Mouse (Mus musculus) lung, embryonic 15.5 days (tissue): ENCODE measurements around the gene Itfg1. TPM values are rescaled to one million over a fixed set of nuclear protein-coding genes. Genes with fewer than 3 reads are reported as not detected.
A peak's percentile ranks its signal among the peaks of the same experiment; 100 is the strongest.
"Not testable (repeated sequence)": the region's sequence is repeated elsewhere in the genome, so short reads cannot be mapped to it uniquely, and the experiment has no call there.

Experiments used
- ATAC-seq: fragments of 200-750 bp; cut with Nextera tagmentation; 2 replicates; pipeline ENCODE4 v1.8.0; 2017; ENCODE audit warnings: moderate number of reproducible peaks, borderline replicate concordance; ENCODE audit not compliant: low FRiP score, low TSS enrichment; ENCODE audit errors: extremely low read depth
- H3K27ac ChIP-seq: fragments of 300-500 bp; sonication (generic); 2 replicates; pipeline ENCODE4 v1.5.1; 2015; ENCODE audit warnings: moderate library complexity, mild to moderate bottlenecking, inconsistent platforms
- H3K27me3 ChIP-seq: fragments of 300-500 bp; sonication (generic); 2 replicates; pipeline ENCODE4 v1.6.1; 2015; ENCODE audit warnings: inconsistent platforms
- H3K36me3 ChIP-seq: fragments of 300-500 bp; sonication (generic); 2 replicates; pipeline ENCODE4 v1.6.1; 2015; ENCODE audit warnings: inconsistent platforms
- H3K4me1 ChIP-seq: fragments of 300-500 bp; sonication (generic); 2 replicates; pipeline ENCODE4 v1.6.1; 2015; ENCODE audit warnings: inconsistent platforms
- H3K4me2 ChIP-seq: fragments of 300-500 bp; sonication (generic); 2 replicates; pipeline ENCODE4 v1.6.1; 2015; ENCODE audit warnings: inconsistent platforms, mild to moderate bottlenecking, moderate library complexity
- H3K4me3 ChIP-seq: fragments of 300-500 bp; sonication (generic); 2 replicates; pipeline ENCODE4 v1.5.1; 2015; ENCODE audit warnings: mild to moderate bottlenecking, inconsistent platforms
- H3K9ac ChIP-seq: fragments of 300-500 bp; sonication (generic); 2 replicates; pipeline ENCODE4 v1.6.1; 2015; ENCODE audit warnings: inconsistent platforms
- H3K9me3 ChIP-seq: fragments of 300-500 bp; sonication (generic); 2 replicates; pipeline ENCODE4 v1.6.1; 2016; ENCODE audit warnings: inconsistent platforms
- WGBS: fragments of 180-500 bp; shearing (Covaris S2); methylation state at CpG from one replicate; pipeline ENCODE4 v1.1.7; 2015; 5-methylcytosine and 5-hydroxymethylcytosine counted together
- polyA plus RNA-seq: library from polyadenylated mRNA; unstranded; fragments of >200 nt; fragmentation: Nextera tagmentation; extraction: Ambion mirVana; gene quantifications from 2 replicates; pipeline ENCODE4 v1.2.1, GENCODE M21; 2015

Itfg1 gene
- polyA plus RNA-seq, 1 experiment from 2014 or later: 77.4 TPM

GRCm38 (mm10) chr8:85839916-85840656 lies 635 bp downstream of the Itfg1 start:
- Histone ChIP-seq H3K27ac (peak overlapping the region; percentile 94), H3K4me3 (peak overlapping the region; percentile 66), H3K36me3 (peaks cover 9% of the 10 kb centered on the region), H3K9ac (peak overlapping the region; percentile 81), H3K4me1 (peaks cover 13% of the 10 kb centered on the region), H3K27me3 (no peaks in the 10 kb centered on the region), H3K9me3 (no peaks in the 10 kb centered on the region), H3K4me2 (peak overlapping the region; percentile 73)
- under 1% methylated on average over 21 of the region's 21 CpGs for WGBS
- ATAC-seq: no peak; the same call in 1 of the 2 replicates

GRCm38 (mm10) chr8:85813621-85814020 lies 27.1 kb downstream of the Itfg1 start:
- no peak overlapping the region for H3K4me3 ChIP-seq
- no peak overlapping the region for H3K4me2 ChIP-seq
- H3K9ac ChIP-seq: no peak overlapping the region
- no peak overlapping the region for H3K27ac ChIP-seq
- H3K27me3 ChIP-seq: no peaks in the 10 kb centered on the region
- no peak for ATAC-seq
- H3K9me3 ChIP-seq: no peaks in the 10 kb centered on the region
- no peaks in the 10 kb centered on the region for H3K4me1 ChIP-seq
- H3K36me3 ChIP-seq: peaks cover 4% of the 10 kb centered on the region; the same call in 1 of the 2 replicates

- no peak for ATAC-seq
- Histone ChIP-seq H3K9ac (no peak overlapping the region), H3K9me3 (no peaks in the 10 kb centered on the region), H3K4me3 (no peak overlapping the region), H3K27ac (no peak overlapping the region), H3K4me2 (no peak overlapping the region), H3K4me1 (no peaks in the 10 kb centered on the region), H3K36me3 (0 out of 2 replicates have a peak, but pooled peaks cover 4% of the 10 kb centered on the region), H3K27me3 (no peaks in the 10 kb centered on the region)
- WGBS: 86% methylated on average over 1 of the region's 1 CpGs
Measured at GRCm38 (mm10) chr8:85801408-85801807, 39.3 kb downstream of the Itfg1 start.

- Histone ChIP-seq H3K36me3 (0 out of 2 replicates have a peak, but pooled peaks cover 4% of the 10 kb centered on the region), H3K27ac (no peak overlapping the region), H3K4me3 (no peak overlapping the region), H3K4me2 (no peak overlapping the region), H3K9me3 (no peaks in the 10 kb centered on the region), H3K4me1 (no peaks in the 10 kb centered on the region), H3K27me3 (no peaks in the 10 kb centered on the region), H3K9ac (no peak overlapping the region)
- no peak for ATAC-seq
- WGBS: 88% methylated on average over 1 of the region's 1 CpGs
Measured at GRCm38 (mm10) chr8:85800164-85800563, 40.6 kb downstream of the Itfg1 start.

DNA sequence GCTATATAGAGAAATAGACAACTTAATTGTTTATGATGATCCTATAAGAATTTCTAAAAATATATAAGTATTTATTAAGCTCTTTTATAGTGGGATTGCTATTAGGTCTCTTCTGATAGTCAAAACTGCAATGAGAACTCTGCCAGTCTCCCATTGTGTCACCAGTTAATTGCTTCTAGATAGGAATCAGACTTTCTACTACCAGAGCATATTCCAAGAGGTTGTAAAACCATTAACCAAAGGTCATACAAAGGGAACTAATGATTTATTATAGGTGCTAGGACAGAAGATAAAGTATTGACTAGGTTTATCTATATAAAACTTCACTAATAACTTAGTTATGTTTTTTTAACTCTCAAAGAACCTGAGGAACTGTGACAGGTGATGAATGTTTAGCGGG lies 44.3 kb downstream of the Itfg1 start:
- 86% methylated on average over 1 of the region's 1 CpGs for WGBS
- H3K27me3 ChIP-seq, ATAC-seq, H3K36me3 ChIP-seq, H3K4me2 ChIP-seq, H3K9me3 ChIP-seq, H3K9ac ChIP-seq, H3K4me3 ChIP-seq, H3K4me1 ChIP-seq, H3K27ac ChIP-seq: not testable (repeated sequence)

- Histone ChIP-seq H3K9ac (no peak overlapping the region), H3K4me3 (no peak overlapping the region), H3K9me3 (no peaks in the 10 kb centered on the region), H3K4me1 (no peaks in the 10 kb centered on the region), H3K36me3 (no peaks in the 10 kb centered on the region; the same call in 1 of the 2 replicates), H3K27ac (no peak overlapping the region), H3K4me2 (no peak overlapping the region), H3K27me3 (no peaks in the 10 kb centered on the region)
- ATAC-seq: no peak
- WGBS: 85% methylated on average over 3 of the region's 3 CpGs
Measured at GRCm38 (mm10) chr8:85788341-85788740, 52.4 kb downstream of the Itfg1 start.

DNA sequence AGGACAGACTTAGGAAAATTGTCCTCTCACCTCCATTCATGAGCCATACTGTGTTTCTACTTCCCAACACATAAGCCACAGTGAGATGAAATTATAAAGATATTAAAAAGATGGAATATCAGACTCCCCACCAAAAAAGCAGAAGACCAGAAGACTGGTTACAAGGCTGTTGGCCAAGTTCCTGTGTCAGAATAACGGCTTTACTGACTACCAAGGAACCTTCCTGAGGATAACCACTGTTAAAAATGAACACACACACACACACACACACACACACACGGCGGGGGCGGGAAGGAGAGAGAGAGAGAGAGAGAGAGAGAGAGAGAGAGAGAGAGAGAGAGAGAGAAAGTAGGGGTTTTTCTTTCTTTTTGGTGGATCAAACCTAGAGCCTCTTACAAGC lies 52.8 kb downstream of the Itfg1 start:
- no peaks in the 10 kb centered on the region for H3K9me3 ChIP-seq
- WGBS: 81% methylated on average over 2 of the region's 4 CpGs
- no peak overlapping the region for H3K9ac ChIP-seq
- no peak overlapping the region for H3K4me2 ChIP-seq
- no peak overlapping the region for H3K27ac ChIP-seq
- H3K4me3 ChIP-seq: no peak overlapping the region
- no peaks in the 10 kb centered on the region for H3K4me1 ChIP-seq
- no peaks in the 10 kb centered on the region; the same call in 1 of the 2 replicates for H3K36me3 ChIP-seq
- no peak for ATAC-seq
- no peaks in the 10 kb centered on the region for H3K27me3 ChIP-seq

GRCm38 (mm10) chr8:85785506-85785905 lies 55.2 kb downstream of the Itfg1 start:
- no peak overlapping the region for H3K4me2 ChIP-seq
- H3K9me3 ChIP-seq: no peaks in the 10 kb centered on the region
- no peaks in the 10 kb centered on the region for H3K4me1 ChIP-seq
- no peak for ATAC-seq
- H3K27me3 ChIP-seq: no peaks in the 10 kb centered on the region
- H3K36me3 ChIP-seq: no peaks in the 10 kb centered on the region
- no peak overlapping the region for H3K9ac ChIP-seq
- WGBS: 50% methylated on average over 1 of the region's 1 CpGs
- no peak overlapping the region for H3K4me3 ChIP-seq
- no peak overlapping the region for H3K27ac ChIP-seq

DNA sequence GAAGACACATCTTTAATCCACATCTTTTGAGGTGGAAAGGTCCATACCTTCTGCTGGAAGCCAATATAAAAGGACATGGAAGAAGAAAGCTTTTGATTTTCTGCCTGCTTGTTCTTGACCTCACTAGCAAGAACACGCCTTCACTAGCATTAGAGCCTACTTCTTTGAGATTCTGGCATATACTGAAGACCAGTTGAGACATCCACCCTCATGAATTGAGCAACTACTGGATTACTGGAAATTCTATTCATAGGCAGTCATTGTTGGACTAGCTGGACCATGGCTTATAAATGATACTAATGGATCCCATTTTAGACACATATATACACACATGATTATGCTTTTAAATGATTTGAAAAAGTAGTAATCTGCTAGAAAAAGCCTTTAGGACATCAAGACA lies 56.9 kb downstream of the Itfg1 start:
- Histone ChIP-seq H3K9me3 (no peaks in the 10 kb centered on the region), H3K27me3 (no peaks in the 10 kb centered on the region), H3K9ac (no peak overlapping the region), H3K4me2 (no peak overlapping the region), H3K27ac (no peak overlapping the region), H3K36me3 (no peaks in the 10 kb centered on the region), H3K4me3 (no peak overlapping the region), H3K4me1 (no peaks in the 10 kb centered on the region)
- no peak for ATAC-seq
- 90% methylated on average over 1 of the region's 1 CpGs for WGBS

GRCm38 (mm10) chr8:85780091-85780490 lies 60.6 kb downstream of the Itfg1 start:
- 90% methylated on average over 3 of the region's 3 CpGs for WGBS
- no peak for ATAC-seq
- no peak overlapping the region for H3K9ac ChIP-seq
- H3K4me3 ChIP-seq: no peak overlapping the region
- no peaks in the 10 kb centered on the region for H3K36me3 ChIP-seq
- no peak overlapping the region for H3K27ac ChIP-seq
- H3K27me3 ChIP-seq: no peaks in the 10 kb centered on the region
- no peak overlapping the region for H3K4me2 ChIP-seq
- H3K9me3 ChIP-seq: no peaks in the 10 kb centered on the region
- H3K4me1 ChIP-seq: no peaks in the 10 kb centered on the region

DNA sequence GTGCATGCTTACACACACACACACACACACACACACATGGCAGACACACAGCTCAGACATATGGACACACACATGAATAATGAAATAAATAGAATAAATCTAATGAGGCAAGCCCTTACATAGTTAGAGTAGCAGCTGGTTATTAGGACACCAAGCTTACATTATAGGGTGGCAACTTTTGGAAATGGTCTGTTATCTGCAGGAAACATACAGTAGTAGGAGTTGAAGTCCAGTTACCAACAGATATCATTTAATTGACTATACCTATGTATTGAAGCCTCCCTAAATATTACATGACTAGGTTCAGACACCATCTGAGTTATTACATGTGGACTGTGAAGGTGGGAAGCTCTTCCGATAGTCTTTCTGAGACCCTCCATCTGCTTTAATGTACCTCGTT lies 95.7 kb downstream of the Itfg1 start:
- Histone ChIP-seq H3K27ac (no peak overlapping the region), H3K4me3 (no peak overlapping the region), H3K9me3 (no peaks in the 10 kb centered on the region), H3K4me2 (no peak overlapping the region), H3K36me3 (no peaks in the 10 kb centered on the region), H3K4me1 (no peaks in the 10 kb centered on the region), H3K27me3 (no peaks in the 10 kb centered on the region), H3K9ac (no peak overlapping the region)
- ATAC-seq: no peak
- 94% methylated on average over 2 of the region's 2 CpGs for WGBS

- Histone ChIP-seq H3K9me3 (no peaks in the 10 kb centered on the region), H3K36me3 (no peaks in the 10 kb centered on the region), H3K4me3 (no peak overlapping the region), H3K27me3 (no peaks in the 10 kb centered on the region), H3K27ac (no peak overlapping the region), H3K4me2 (no peak overlapping the region), H3K4me1 (no peaks in the 10 kb centered on the region), H3K9ac (no peak overlapping the region)
- WGBS: 76% methylated on average over 3 of the region's 3 CpGs
- ATAC-seq: no peak
Measured at GRCm38 (mm10) chr8:85730545-85730944, 110.2 kb downstream of the Itfg1 start.
